Mouse (Mus musculus): ENCODE measurements around the gene Pomt1.

DNA sequence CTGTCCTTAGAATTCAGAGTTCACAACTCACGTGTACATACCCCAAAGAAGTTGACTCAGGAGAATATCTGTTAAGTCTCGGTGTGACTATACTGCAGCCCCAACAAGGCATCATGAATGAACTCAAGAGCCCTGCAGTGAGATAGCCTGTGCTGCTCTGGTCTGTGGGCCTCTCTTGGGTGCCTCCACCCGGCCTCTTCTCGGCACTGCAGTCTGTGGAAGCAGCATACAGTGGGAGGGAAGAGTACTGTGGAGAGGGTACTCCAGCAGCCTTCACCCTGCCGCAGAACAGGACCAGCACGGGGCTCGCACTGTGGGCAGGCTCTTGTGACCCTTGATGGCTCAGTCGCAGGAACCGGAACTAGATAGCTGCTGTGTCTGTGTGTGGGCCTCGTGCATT is 20.8 kb upstream of the Pomt1 start:
- TF ChIP-seq HCFC1 (IDR thresholded peaks at IDR 0.05; ENCODE audit: low read depth, low read length) (no peak), RCOR1 (conservative IDR thresholded peaks at IDR 0.05; ENCODE audit: low read depth, low read length) (no peak), CTCF (conservative IDR thresholded peaks at IDR 0.05 in 1 of 2, IDR thresholded peaks at IDR 0.05 in 1 of 2; ENCODE audit: low read depth in 2 of 2, low read length in 2 of 2) (no peak), MAX (IDR thresholded peaks at IDR 0.05; ENCODE audit: low read length) (no peak)

Data from CH12.LX (cell line).